Mouse (Mus musculus): ENCODE results near the gene Disp1.

GRCm38 (mm10) chr1:183194151-183194550 is 27.2 kb downstream of the Disp1 start:
- no peak for TF ChIP-seq CTCF (IDR thresholded peaks at IDR 0.05; ENCODE audit: low read depth, low read length)
- no peak for TF ChIP-seq GATA2 (IDR thresholded peaks at IDR 0.05; ENCODE audit: borderline replicate concordance, low read depth, low read length)
- TF ChIP-seq TAL1 (conservative IDR thresholded peaks at IDR 0.05; ENCODE audit: low read depth, low read length), result no peak

Measured in G1E (cell line).